Mouse (Mus musculus): ENCODE measurements at regions not wholly inside any gene's neighbourhood (a gene's known extent, or its start where the extent isn't known, plus 50 kb on each side); places are given as distances from the start of the nearest gene placed in this dataset.

GRCm38 (mm10) chr4:55740062-55740461 is 207.8 kb upstream of the Klf4 start:
- DNase-seq (ENCODE audit: low read depth): no peak

- no peak for DNase-seq (ENCODE audit: low read depth)
These were observed 206.4 kb upstream of the Klf4 start for GRCm38 (mm10) chr4:55738714-55739113.

GRCm38 (mm10) chr4:55735453-55735852 is 203.2 kb upstream of the Klf4 start:
- peak; percentile 73 for DNase-seq (ENCODE audit: low read depth)

- DNase-seq (ENCODE audit: low read depth): no peak
These were observed 202.1 kb upstream of the Klf4 start for GRCm38 (mm10) chr4:55734331-55734730.

- no peak for DNase-seq (ENCODE audit: low read depth)
These were observed 201.0 kb upstream of the Klf4 start for GRCm38 (mm10) chr4:55733223-55733622.

- peak; percentile 94 for DNase-seq (ENCODE audit: low read depth)
These were observed 199.7 kb upstream of the Klf4 start for GRCm38 (mm10) chr4:55732006-55732405.

- no peak for DNase-seq (ENCODE audit: low read depth)
These were observed 198.0 kb upstream of the Klf4 start for GRCm38 (mm10) chr4:55730266-55730665.

GRCm38 (mm10) chr4:55727178-55727577 is 194.9 kb upstream of the Klf4 start:
- DNase-seq (ENCODE audit: low read depth): no peak

GRCm38 (mm10) chr4:55726081-55726480 is 193.8 kb upstream of the Klf4 start:
- no peak for DNase-seq (ENCODE audit: low read depth)

- DNase-seq (ENCODE audit: low read depth): no peak
These were observed 192.0 kb upstream of the Klf4 start for GRCm38 (mm10) chr4:55724286-55724685.

GRCm38 (mm10) chr4:55723124-55723523 is 190.9 kb upstream of the Klf4 start:
- DNase-seq (ENCODE audit: low read depth): no peak

- DNase-seq (ENCODE audit: low read depth): no peak
These were observed 190.1 kb upstream of the Klf4 start for GRCm38 (mm10) chr4:55722388-55722787.

- DNase-seq (ENCODE audit: low read depth): no peak
These were observed 189.6 kb upstream of the Klf4 start for GRCm38 (mm10) chr4:55721834-55722233.

GRCm38 (mm10) chr4:55718438-55718837 is 186.2 kb upstream of the Klf4 start:
- DNase-seq (ENCODE audit: low read depth): no peak

GRCm38 (mm10) chr4:55716161-55716651 is 183.9 kb upstream of the Klf4 start:
- no peak for DNase-seq (ENCODE audit: low read depth)

- DNase-seq (ENCODE audit: low read depth): no peak
These were observed 179.5 kb upstream of the Klf4 start for GRCm38 (mm10) chr4:55711500-55712341.

GRCm38 (mm10) chr4:55710476-55710875 is 178.2 kb upstream of the Klf4 start:
- DNase-seq (ENCODE audit: low read depth): no peak

- no peak for DNase-seq (ENCODE audit: low read depth)
These were observed 176.5 kb upstream of the Klf4 start for GRCm38 (mm10) chr4:55708808-55709207.

- no peak for DNase-seq (ENCODE audit: low read depth)
These were observed 175.7 kb upstream of the Klf4 start for GRCm38 (mm10) chr4:55707916-55708315.

GRCm38 (mm10) chr4:55704921-55705320 is 172.7 kb upstream of the Klf4 start:
- DNase-seq (ENCODE audit: low read depth): no peak

- no peak for DNase-seq (ENCODE audit: low read depth)
These were observed 171.2 kb upstream of the Klf4 start for GRCm38 (mm10) chr4:55703346-55703916.

- no peak for DNase-seq (ENCODE audit: low read depth)
These were observed 169.1 kb upstream of the Klf4 start for GRCm38 (mm10) chr4:55701334-55701733.

- DNase-seq (ENCODE audit: low read depth): no peak
These were observed 167.7 kb upstream of the Klf4 start for GRCm38 (mm10) chr4:55699917-55700316.
